Mouse (Mus musculus): ENCODE results near the gene Lif. TPM values are rescaled to one million over a fixed set of nuclear protein-coding genes. Genes with fewer than 3 reads are reported as not detected.

The Lif gene
- polyA plus RNA-seq (2012), result not detected in 2 replicates

GRCm38 (mm10) chr11:4256846-4257607, at the start of gene Lif:
Gene Lif, plus strand, starts transcription at chr11:4257557.
- H3K4me3 ChIP-seq (replicated peaks), result no peak within 1 kb of the TSS
- H3K4me1 ChIP-seq (ENCODE audit: control insufficient read depth), result peaks cover 20% of the 10 kb centered on the region
- TF ChIP-seq GATA1 (IDR thresholded peaks at IDR 0.05; ENCODE audit: low read length) (no peak), TAL1 (IDR thresholded peaks at IDR 0.05; ENCODE audit: low read length) (no peak)
- peaks cover 2% of the 10 kb centered on the region; the same call in 1 of the 2 replicates for H3K9me3 ChIP-seq (ENCODE audit: control insufficient read depth, low read length)
- H3K27me3 ChIP-seq (ENCODE audit: control insufficient read depth), result peaks cover 4% of the 10 kb centered on the region
- H3K36me3 ChIP-seq (ENCODE audit: control insufficient read depth), result no peaks in the 10 kb centered on the region

- Histone ChIP-seq H3K36me3 (ENCODE audit: control insufficient read depth) (peaks cover 59% of the 10 kb centered on the region), H3K9me3 (ENCODE audit: control insufficient read depth, low read length) (no peaks in the 10 kb centered on the region), H3K4me3 (replicated peaks) (no peak overlapping the region), H3K4me1 (ENCODE audit: control insufficient read depth) (peaks cover 7% of the 10 kb centered on the region), H3K27me3 (ENCODE audit: control insufficient read depth) (no peaks in the 10 kb centered on the region)
- TF ChIP-seq GATA1 (IDR thresholded peaks at IDR 0.05; ENCODE audit: low read length), result no peak
Measured at GRCm38 (mm10) chr11:4207655-4208054, 49.7 kb upstream of the Lif start.

GRCm38 (mm10) chr11:4209556-4209955, 47.8 kb upstream of the Lif start:
- H3K36me3 ChIP-seq (ENCODE audit: control insufficient read depth), result peaks cover 78% of the 10 kb centered on the region
- TF ChIP-seq TAL1 (IDR thresholded peaks at IDR 0.05; ENCODE audit: low read length), result no peak
- TF ChIP-seq GATA1 (IDR thresholded peaks at IDR 0.05; ENCODE audit: low read length), result no peak
- no peaks in the 10 kb centered on the region for H3K9me3 ChIP-seq (ENCODE audit: control insufficient read depth, low read length)
- no peaks in the 10 kb centered on the region for H3K27me3 ChIP-seq (ENCODE audit: control insufficient read depth)
- H3K4me3 ChIP-seq (replicated peaks), result no peak overlapping the region
- H3K4me1 ChIP-seq (ENCODE audit: control insufficient read depth), result no peaks in the 10 kb centered on the region

DNA sequence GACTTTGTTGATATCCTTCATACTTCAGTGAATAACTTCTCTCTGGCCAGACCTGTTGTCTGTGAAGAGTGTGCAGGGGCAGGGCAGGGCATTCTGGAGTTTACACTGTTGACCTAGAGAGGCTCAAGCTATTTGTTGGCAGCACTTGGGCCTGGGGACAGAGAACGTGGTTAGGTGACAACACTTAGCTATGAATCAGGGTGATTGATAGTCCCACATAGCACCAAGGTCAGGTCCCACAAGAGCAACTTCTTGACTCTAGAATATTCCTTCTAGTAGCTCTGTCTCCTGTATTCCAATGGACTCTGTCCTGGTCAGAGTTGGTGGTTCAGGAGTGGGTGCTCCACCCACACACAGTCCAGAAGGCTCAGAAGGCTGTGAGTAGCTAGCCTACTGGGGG, 46.6 kb upstream of the Lif start:
- no peak for TF ChIP-seq TAL1 (IDR thresholded peaks at IDR 0.05; ENCODE audit: low read length)
- no peak for TF ChIP-seq GATA1 (IDR thresholded peaks at IDR 0.05; ENCODE audit: low read length)
- H3K4me1 ChIP-seq (ENCODE audit: control insufficient read depth), result no peaks in the 10 kb centered on the region
- no peaks in the 10 kb centered on the region for H3K27me3 ChIP-seq (ENCODE audit: control insufficient read depth)
- peaks cover 85% of the 10 kb centered on the region for H3K36me3 ChIP-seq (ENCODE audit: control insufficient read depth)
- H3K9me3 ChIP-seq (ENCODE audit: control insufficient read depth, low read length), result no peaks in the 10 kb centered on the region
- no peak overlapping the region for H3K4me3 ChIP-seq (replicated peaks)

- Histone ChIP-seq H3K9me3 (ENCODE audit: control insufficient read depth, low read length) (no peaks in the 10 kb centered on the region), H3K4me1 (ENCODE audit: control insufficient read depth) (peaks cover 15% of the 10 kb centered on the region), H3K36me3 (ENCODE audit: control insufficient read depth) (peaks cover 75% of the 10 kb centered on the region), H3K4me3 (replicated peaks) (no peak overlapping the region), H3K27me3 (ENCODE audit: control insufficient read depth) (peaks cover under 1% of the 10 kb centered on the region; the same call in 1 of the 2 replicates)
- TF ChIP-seq TAL1 (IDR thresholded peaks at IDR 0.05; ENCODE audit: low read length) (no peak), GATA1 (IDR thresholded peaks at IDR 0.05; ENCODE audit: low read length) (no peak)
Measured at GRCm38 (mm10) chr11:4213107-4213506, 44.2 kb upstream of the Lif start.

DNA sequence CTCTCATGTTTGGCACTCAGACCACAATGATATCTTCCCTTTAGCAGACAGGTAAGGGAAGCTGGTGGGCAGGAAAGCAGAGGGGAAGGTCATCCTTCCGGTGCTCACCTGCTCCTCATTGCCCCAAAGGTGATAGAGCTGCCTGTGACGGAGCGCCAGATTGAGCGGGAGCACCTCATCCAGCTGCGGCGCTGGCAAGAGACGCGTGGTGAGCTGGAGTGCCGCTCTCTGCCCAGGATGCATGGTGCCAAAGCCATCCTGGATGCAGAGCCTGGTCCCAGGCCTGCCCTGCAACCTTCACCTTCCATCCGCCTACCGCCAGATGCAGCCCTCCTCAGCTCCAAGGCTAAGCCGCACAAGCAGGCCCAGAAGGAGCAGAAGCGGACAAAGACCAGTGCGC, 42.8 kb upstream of the Lif start:
- H3K36me3 ChIP-seq (ENCODE audit: control insufficient read depth), result peaks cover 62% of the 10 kb centered on the region
- no peaks in the 10 kb centered on the region for H3K9me3 ChIP-seq (ENCODE audit: control insufficient read depth, low read length)
- TF ChIP-seq TAL1 (IDR thresholded peaks at IDR 0.05; ENCODE audit: low read length) (no peak), GATA1 (IDR thresholded peaks at IDR 0.05; ENCODE audit: low read length) (no peak)
- peaks cover 30% of the 10 kb centered on the region for H3K4me1 ChIP-seq (ENCODE audit: control insufficient read depth)
- H3K4me3 ChIP-seq (replicated peaks), result no peak overlapping the region
- H3K27me3 ChIP-seq (ENCODE audit: control insufficient read depth), result peaks cover 15% of the 10 kb centered on the region

DNA sequence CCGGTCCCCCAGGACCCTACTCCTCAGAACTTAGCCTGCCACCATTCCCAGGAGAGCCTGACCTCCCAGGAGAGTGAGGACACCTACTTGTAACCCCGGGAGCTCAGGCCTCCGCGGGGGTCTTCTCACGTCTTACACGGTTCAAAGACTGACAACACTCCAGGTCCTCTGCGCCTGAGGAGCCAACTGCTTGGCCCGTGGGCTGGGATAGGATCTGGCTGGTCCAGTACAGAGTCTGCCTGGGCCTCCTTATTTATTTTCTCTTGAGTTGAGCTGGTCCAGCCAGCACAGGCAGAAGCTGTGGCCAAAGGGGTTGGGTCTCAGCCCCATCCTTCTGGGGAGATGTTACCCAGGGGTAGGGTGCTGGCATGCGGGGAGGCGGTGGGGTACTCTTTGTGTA, 42.3 kb upstream of the Lif start:
- H3K4me1 ChIP-seq (ENCODE audit: control insufficient read depth), result peaks cover 33% of the 10 kb centered on the region
- peaks cover 58% of the 10 kb centered on the region for H3K36me3 ChIP-seq (ENCODE audit: control insufficient read depth)
- peaks cover 20% of the 10 kb centered on the region for H3K27me3 ChIP-seq (ENCODE audit: control insufficient read depth)
- H3K4me3 ChIP-seq (replicated peaks), result no peak overlapping the region
- TF ChIP-seq GATA1 (IDR thresholded peaks at IDR 0.05; ENCODE audit: low read length) (no peak), TAL1 (IDR thresholded peaks at IDR 0.05; ENCODE audit: low read length) (no peak)
- no peaks in the 10 kb centered on the region for H3K9me3 ChIP-seq (ENCODE audit: control insufficient read depth, low read length)

DNA sequence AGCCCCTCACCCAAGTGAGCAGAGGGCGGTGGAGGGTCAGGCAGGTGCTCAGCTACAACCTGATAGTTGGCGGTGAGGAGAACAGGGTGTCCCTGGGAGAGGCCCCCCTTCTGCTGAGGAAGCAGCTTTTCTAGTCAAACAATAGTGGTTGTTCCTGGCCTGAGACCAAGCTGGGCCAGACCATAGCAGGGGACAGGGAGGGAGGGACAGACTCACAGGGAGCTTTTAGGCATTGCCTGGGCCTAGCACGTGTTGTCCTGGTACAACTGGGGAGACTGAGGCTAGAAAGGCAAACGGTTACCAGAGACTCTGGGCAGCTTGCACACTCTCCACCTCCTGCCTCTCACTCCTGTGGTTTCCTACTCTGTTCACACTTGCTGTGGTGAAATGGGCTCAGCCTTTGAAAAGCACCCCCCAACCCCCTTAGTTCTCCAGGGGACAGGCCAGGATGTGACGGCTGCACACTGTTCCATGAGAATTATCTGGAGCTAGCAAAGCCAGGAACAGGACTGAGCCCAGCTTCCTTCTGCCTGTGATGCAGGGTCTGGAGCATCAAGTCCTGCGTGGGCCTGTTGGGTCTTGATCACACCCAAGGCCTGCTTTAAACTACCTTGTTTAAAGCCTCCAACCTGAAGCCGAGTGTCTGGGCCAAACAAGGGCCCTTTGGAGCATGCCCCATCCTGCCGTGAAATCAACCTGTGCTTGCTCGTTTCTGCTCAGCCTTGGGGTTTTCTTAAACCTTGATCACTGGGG, 40.9 kb upstream of the Lif start:
- TF ChIP-seq TAL1 (IDR thresholded peaks at IDR 0.05; ENCODE audit: low read length) (no peak), GATA1 (IDR thresholded peaks at IDR 0.05; ENCODE audit: low read length) (no peak)
- Histone ChIP-seq H3K36me3 (ENCODE audit: control insufficient read depth) (peaks cover 49% of the 10 kb centered on the region), H3K27me3 (ENCODE audit: control insufficient read depth) (peaks cover 23% of the 10 kb centered on the region), H3K9me3 (ENCODE audit: control insufficient read depth, low read length) (no peaks in the 10 kb centered on the region), H3K4me3 (replicated peaks) (no peak overlapping the region), H3K4me1 (ENCODE audit: control insufficient read depth) (peaks cover 47% of the 10 kb centered on the region)

GRCm38 (mm10) chr11:4217914-4218629, 39.3 kb upstream of the Lif start, which contains the start of gene Castor1:
Gene Castor1, plus strand, starts transcription at chr11:4218225.
- H3K4me3 ChIP-seq (replicated peaks), result peak within 1 kb of the TSS; percentile 73
- TF ChIP-seq TAL1 (IDR thresholded peaks at IDR 0.05; ENCODE audit: low read length) (no peak), GATA1 (IDR thresholded peaks at IDR 0.05; ENCODE audit: low read length) (no peak)
- peaks cover 23% of the 10 kb centered on the region for H3K27me3 ChIP-seq (ENCODE audit: control insufficient read depth)
- H3K9me3 ChIP-seq (ENCODE audit: control insufficient read depth, low read length), result no peaks in the 10 kb centered on the region
- H3K4me1 ChIP-seq (ENCODE audit: control insufficient read depth), result peaks cover 63% of the 10 kb centered on the region
- peaks cover 37% of the 10 kb centered on the region for H3K36me3 ChIP-seq (ENCODE audit: control insufficient read depth)
